Mouse (Mus musculus) heart, adult 11 months (tissue): ENCODE measurements at regions not wholly inside any gene's neighbourhood (a gene's known extent, or its start where the extent isn't known, plus 50 kb on each side); places are given as distances from the start of the nearest gene placed in this dataset.

Experiments
- DNase-seq: peaks from one replicate; pipeline ENCODE4 v3.0.0; 2022

GRCm38 (mm10) chr17:68057264-68057663 lies 53.3 kb upstream of the Arhgap28 start:
- no peak for DNase-seq

- no peak for DNase-seq
These were observed 56.5 kb upstream of the Arhgap28 start for GRCm38 (mm10) chr17:68060455-68060854.

GRCm38 (mm10) chr17:68065751-68066150 lies 61.8 kb upstream of the Arhgap28 start:
- no peak for DNase-seq

GRCm38 (mm10) chr17:68066204-68066603 lies 62.3 kb upstream of the Arhgap28 start:
- DNase-seq: no peak

GRCm38 (mm10) chr17:68069008-68069407 lies 65.1 kb upstream of the Arhgap28 start:
- DNase-seq: no peak

- no peak for DNase-seq
These were observed 65.6 kb upstream of the Arhgap28 start for GRCm38 (mm10) chr17:68069484-68069883.

GRCm38 (mm10) chr17:68071472-68071871 lies 67.6 kb upstream of the Arhgap28 start:
- no peak for DNase-seq

GRCm38 (mm10) chr17:68075712-68076111 lies 71.8 kb upstream of the Arhgap28 start:
- DNase-seq: no peak

- DNase-seq: no peak
These were observed 74.8 kb upstream of the Arhgap28 start for GRCm38 (mm10) chr17:68078709-68079108.

GRCm38 (mm10) chr17:68084446-68084845 lies 80.5 kb upstream of the Arhgap28 start:
- no peak for DNase-seq

GRCm38 (mm10) chr17:68087149-68087548 lies 83.2 kb upstream of the Arhgap28 start:
- no peak for DNase-seq

- DNase-seq: no peak
These were observed 85.3 kb upstream of the Arhgap28 start for GRCm38 (mm10) chr17:68089179-68089578.

- DNase-seq: peak; percentile 15
These were observed 85.9 kb upstream of the Arhgap28 start for GRCm38 (mm10) chr17:68089830-68090229.

- no peak for DNase-seq
These were observed 93.1 kb upstream of the Arhgap28 start for GRCm38 (mm10) chr17:68096982-68097381.

GRCm38 (mm10) chr17:68097436-68097835 lies 93.5 kb upstream of the Arhgap28 start:
- DNase-seq: no peak

- no peak for DNase-seq
These were observed 96.2 kb upstream of the Arhgap28 start for GRCm38 (mm10) chr17:68100093-68100492.

- peak; percentile 99 for DNase-seq
These were observed 99.4 kb upstream of the Arhgap28 start for GRCm38 (mm10) chr17:68103346-68103745.

GRCm38 (mm10) chr17:68106366-68106765 lies 102.4 kb upstream of the Arhgap28 start:
- peak; percentile 34 for DNase-seq

- DNase-seq: peak; percentile 76
These were observed 104.0 kb upstream of the Arhgap28 start for GRCm38 (mm10) chr17:68107875-68108274.

- DNase-seq: peak; percentile 69
These were observed 108.0 kb upstream of the Arhgap28 start for GRCm38 (mm10) chr17:68111834-68112473.

GRCm38 (mm10) chr17:68112763-68113330 lies 108.9 kb upstream of the Arhgap28 start:
- peak; percentile 65 for DNase-seq

- peak; percentile 57 for DNase-seq
These were observed 111.7 kb upstream of the Arhgap28 start for GRCm38 (mm10) chr17:68115599-68115998.

- peak; percentile 49 for DNase-seq
These were observed 115.3 kb upstream of the Arhgap28 start for GRCm38 (mm10) chr17:68119055-68119698.

GRCm38 (mm10) chr17:68120230-68120629 lies 116.3 kb upstream of the Arhgap28 start:
- DNase-seq: peak; percentile 7
